Mouse (Mus musculus) frontal cortex, postnatal 10 days (tissue): ENCODE measurements at regions not wholly inside any gene's neighbourhood (a gene's known extent, or its start where the extent isn't known, plus 50 kb on each side); places are given as distances from the start of the nearest gene placed in this dataset.

Source experiments
- DNase-seq, 2 experiments: peaks; one replicate each; pipeline ENCODE4 v3.0.0; 2022; ENCODE audit warnings: low spot score in 2 of 2, mixed read lengths in 1 of 2

GRCm38 (mm10) chr10:12207301-12207700 lies 661.9 kb downstream of the Utrn start:
- no peak for DNase-seq

GRCm38 (mm10) chr10:12210181-12210580 lies 659.0 kb downstream of the Utrn start:
- no peak for DNase-seq

DNA sequence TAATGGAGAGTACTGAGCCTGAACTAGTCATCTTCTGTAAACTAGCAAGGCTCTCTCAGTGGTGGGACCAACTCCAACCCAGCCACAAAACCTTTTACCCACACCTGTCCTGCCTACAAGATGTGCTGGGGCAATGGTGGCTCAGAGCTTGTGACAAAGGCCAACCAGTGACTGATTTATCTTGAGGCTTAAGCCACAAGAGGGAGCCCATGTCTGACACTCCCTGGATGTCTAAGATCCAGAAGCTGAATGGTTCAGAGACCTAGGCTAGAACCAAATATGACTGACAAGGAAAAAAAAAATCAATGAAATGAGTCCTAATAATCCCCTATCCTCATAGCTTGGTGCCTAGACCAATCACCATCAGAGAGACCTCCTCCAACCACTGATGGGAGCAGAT lies 650.3 kb downstream of the Utrn start:
- DNase-seq, result no peak

DNA sequence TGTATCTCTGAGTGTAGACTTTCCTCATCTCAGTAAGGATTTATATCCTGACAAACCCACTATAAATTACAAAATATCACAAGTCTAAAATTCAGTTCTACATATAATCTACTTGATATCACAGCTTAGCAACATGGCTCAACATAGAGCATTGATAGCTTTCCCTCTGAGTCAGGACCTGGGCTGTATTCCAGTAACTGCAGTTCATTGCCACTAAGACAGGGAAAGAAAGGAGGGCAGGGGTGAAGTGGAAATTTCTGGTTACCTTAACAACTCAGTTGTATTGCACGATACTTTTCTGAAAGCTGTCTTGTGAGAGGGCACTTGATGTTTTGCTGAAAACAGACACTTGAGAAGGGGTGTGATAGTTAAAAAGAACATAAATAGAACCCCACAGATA lies 635.0 kb downstream of the Utrn start:
- DNase-seq, result no peak

DNA sequence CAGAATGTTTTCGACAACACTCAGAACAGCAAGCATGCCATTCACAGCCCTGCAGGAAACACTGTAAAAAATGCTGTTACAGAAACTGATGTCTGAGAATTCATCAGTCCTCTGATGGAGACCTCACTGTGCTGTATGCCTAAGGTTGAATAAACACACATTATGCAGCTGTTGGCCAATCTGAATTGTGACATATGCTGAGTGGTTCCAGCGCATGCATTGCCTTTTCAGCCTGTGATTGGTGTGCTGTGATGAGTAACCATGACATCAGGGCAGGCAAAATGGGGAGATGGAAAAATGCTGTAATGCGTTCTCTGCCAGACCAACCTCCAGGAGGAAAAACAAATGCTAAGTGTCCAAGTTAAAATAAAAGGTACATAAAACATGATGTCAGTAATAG lies 620.3 kb downstream of the Utrn start:
- no peak for DNase-seq

- DNase-seq, result no peak
Observed at GRCm38 (mm10) chr10:12253274-12253673, 615.9 kb downstream of the Utrn start.

GRCm38 (mm10) chr10:12285679-12286078 lies 583.5 kb downstream of the Utrn start:
- DNase-seq, result no peak

GRCm38 (mm10) chr10:12298887-12299286 lies 570.3 kb downstream of the Utrn start:
- no peak for DNase-seq

DNA sequence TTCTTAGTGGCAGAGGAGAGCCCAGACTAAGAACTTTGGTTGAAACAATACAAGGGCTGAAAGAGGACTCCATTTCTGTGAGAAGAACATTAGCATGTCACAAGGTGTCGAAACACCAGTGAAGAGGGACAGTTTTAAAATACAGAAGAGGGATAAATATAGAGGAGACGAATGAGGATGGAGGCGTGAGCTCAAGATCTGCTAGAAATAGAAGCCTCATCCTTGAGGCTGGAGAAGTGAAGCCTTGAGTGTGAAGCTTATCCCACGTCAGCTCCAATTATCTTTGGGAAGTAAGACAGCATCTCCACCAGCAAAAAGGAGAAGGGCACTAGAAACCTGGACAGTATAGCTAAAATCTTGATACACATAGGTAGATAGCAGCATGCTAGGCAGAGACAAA lies 566.8 kb downstream of the Utrn start:
- DNase-seq, result no peak

GRCm38 (mm10) chr10:12320311-12320710 lies 548.9 kb downstream of the Utrn start:
- no peak for DNase-seq
